Mouse (Mus musculus): ENCODE data around the gene Olfr877.

DNA sequence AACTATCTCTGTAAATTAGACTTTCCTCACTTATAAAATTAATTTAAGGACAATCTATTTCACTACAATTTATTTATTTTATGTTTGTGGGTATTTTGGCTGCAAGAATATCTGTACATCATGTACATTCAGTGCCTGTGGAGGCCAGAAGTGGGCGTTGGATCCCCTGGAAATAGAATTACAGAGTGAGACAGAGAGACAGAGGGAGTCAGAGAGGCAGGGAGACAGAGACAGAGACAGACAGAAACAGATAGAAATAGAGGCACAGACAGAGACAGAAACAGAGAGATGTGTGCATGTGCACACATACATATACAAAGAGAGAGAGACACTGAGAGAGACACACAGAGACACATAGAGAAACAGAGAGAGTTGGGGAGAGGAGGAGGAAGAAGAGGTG, 17.5 kb downstream of the Olfr877 start:
- no peak for TF ChIP-seq CTCF (IDR thresholded peaks at IDR 0.05; ENCODE audit: low read depth)
- no peak for TF ChIP-seq EP300 (IDR thresholded peaks at IDR 0.05; ENCODE audit: low read depth)

Measured in heart, postnatal 0 days (tissue).